Comparison of ENCODE assay signal across 21 mouse cellular contexts in genomic region chr4:31143166-31143565, GRCm38 (mm10).
"Had no signal": no experiment of that assay in that cellular context is flagged by ENCODE, and none has a peak within 500 bp of the region (broad histone marks: within the 10 kb centered on the region; RNA-seq: fewer than 3 reads in every experiment).

No protein-coding gene starts in this region.

- H3K4me3 ChIP-seq: kidney, embryonic 15.5 days; left cerebral cortex, adult 2 months; limb, embryonic 10.5 days; limb, embryonic 13.5 days; liver, embryonic 12.5 days; liver, embryonic 15.5 days; lung, embryonic 15.5 days; megakaryocyte, embryonic 14.5 days; midbrain, embryonic 10.5 days; midbrain, embryonic 13.5 days had no signal

- DNase-seq: kidney, postnatal 10 days; kidney, postnatal 36 days; layer of hippocampus, postnatal 36 days; liver; lung, adult 18-20 months; lung, postnatal 10 days; lung, postnatal 36 days; thymus, adult 2 months; thymus, postnatal 14 days; thymus, postnatal 4 days had no signal

- H3K4me1 ChIP-seq: kidney, embryonic 15.5 days; limb, embryonic 10.5 days; limb, embryonic 13.5 days; liver, embryonic 12.5 days; liver, embryonic 15.5 days; lung, embryonic 15.5 days; megakaryocyte, embryonic 14.5 days; midbrain, embryonic 10.5 days; midbrain, embryonic 13.5 days had no signal

- H3K27ac ChIP-seq: kidney, embryonic 15.5 days; left cerebral cortex, adult 2 months; limb, embryonic 10.5 days; limb, embryonic 13.5 days; liver, embryonic 12.5 days; liver, embryonic 15.5 days; lung, embryonic 15.5 days; midbrain, embryonic 10.5 days; midbrain, embryonic 13.5 days; stomach, postnatal 0 days had no signal

- H3K27me3 ChIP-seq: kidney, embryonic 15.5 days; limb, embryonic 13.5 days; liver, embryonic 12.5 days; liver, embryonic 15.5 days; lung, embryonic 15.5 days; megakaryocyte, embryonic 14.5 days; midbrain, embryonic 13.5 days had no signal

- H3K36me3 ChIP-seq: kidney, embryonic 15.5 days; limb, embryonic 10.5 days; limb, embryonic 13.5 days; liver, embryonic 12.5 days; liver, embryonic 15.5 days; lung, embryonic 15.5 days; midbrain, embryonic 10.5 days; midbrain, embryonic 13.5 days had no signal

- H3K9me3 ChIP-seq: kidney, embryonic 15.5 days; limb, embryonic 10.5 days; limb, embryonic 13.5 days; liver, embryonic 12.5 days; liver, embryonic 15.5 days; lung, embryonic 15.5 days; megakaryocyte, embryonic 14.5 days; midbrain, embryonic 10.5 days; midbrain, embryonic 13.5 days had no signal
